Mouse (Mus musculus) embryonic facial prominence, embryonic 14.5 days (tissue): ENCODE data around the gene Lpgat1. TPM values are rescaled to one million over a fixed set of nuclear protein-coding genes. Genes with fewer than 3 reads are reported as not detected.

Experiments
- ATAC-seq: fragments of 200-750 bp; cut with Nextera tagmentation; 2 replicates; pipeline ENCODE4 v1.8.0; 2017; ENCODE audit warnings: low read depth, moderate number of reproducible peaks, moderate TSS enrichment
- DNase-seq: peaks from one replicate; pipeline ENCODE4 v3.0.0-alpha.2; 2015; ENCODE audit warnings: low spot score
- H3K27ac ChIP-seq: fragments of 300-500 bp; sonication (generic); replicated peaks from 2 replicates; pipeline ENCODE4 v1.5.1; 2014; ENCODE audit warnings: low read depth, mild to moderate bottlenecking, low read length, moderate library complexity
- H3K27me3 ChIP-seq: fragments of 300-500 bp; sonication (generic); replicated peaks from 2 replicates; pipeline ENCODE4 v1.6.1; 2014; ENCODE audit warnings: low read length; ENCODE audit not compliant: control insufficient read depth, insufficient read depth
- H3K36me3 ChIP-seq: fragments of 300-500 bp; sonication (generic); 2 replicates; pipeline ENCODE4 v1.6.1; 2014; ENCODE audit warnings: low read length, mixed read lengths; ENCODE audit not compliant: control insufficient read depth, insufficient read depth
- H3K4me1 ChIP-seq: fragments of 300-500 bp; sonication (generic); 2 replicates; pipeline ENCODE4 v1.6.1; 2014; ENCODE audit warnings: antibody characterized with exemption, low read length; ENCODE audit not compliant: control insufficient read depth, insufficient read depth
- H3K4me2 ChIP-seq: fragments of 300-500 bp; sonication (generic); 2 replicates; pipeline ENCODE4 v1.6.1; 2014; ENCODE audit warnings: low read depth, mild to moderate bottlenecking, low read length, moderate library complexity, mixed read lengths
- H3K4me3 ChIP-seq: fragments of 300-500 bp; sonication (generic); 2 replicates; pipeline ENCODE4 v1.5.1; 2014; ENCODE audit warnings: low read depth, mild to moderate bottlenecking, low read length
- H3K9ac ChIP-seq: fragments of 300-500 bp; sonication (generic); 2 replicates; pipeline ENCODE4 v1.6.1; 2014; ENCODE audit warnings: low read depth, mild to moderate bottlenecking, low read length, moderate library complexity, mixed read lengths
- H3K9me3 ChIP-seq: fragments of 300-500 bp; sonication (generic); 2 replicates; pipeline ENCODE4 v1.6.1; 2016; ENCODE audit warnings: low read length; ENCODE audit not compliant: control insufficient read depth
- WGBS: fragments of 180-500 bp; shearing (Covaris S2); extraction: QIAGEN DNeasy Blood & Tissue Kit; methylation state at CpG from one replicate; pipeline ENCODE4 v1.1.7; 2014; 5-methylcytosine and 5-hydroxymethylcytosine counted together
- polyA plus RNA-seq: library from polyadenylated mRNA; unstranded; fragments of >200 nt; fragmentation: Nextera tagmentation; extraction: Ambion mirVana; gene quantifications from 2 replicates; pipeline ENCODE4 v1.2.1, GENCODE M21; 2014

Lpgat1 gene
- polyA plus RNA-seq, 1 experiment from 2014 or later = 35.8 TPM

DNA sequence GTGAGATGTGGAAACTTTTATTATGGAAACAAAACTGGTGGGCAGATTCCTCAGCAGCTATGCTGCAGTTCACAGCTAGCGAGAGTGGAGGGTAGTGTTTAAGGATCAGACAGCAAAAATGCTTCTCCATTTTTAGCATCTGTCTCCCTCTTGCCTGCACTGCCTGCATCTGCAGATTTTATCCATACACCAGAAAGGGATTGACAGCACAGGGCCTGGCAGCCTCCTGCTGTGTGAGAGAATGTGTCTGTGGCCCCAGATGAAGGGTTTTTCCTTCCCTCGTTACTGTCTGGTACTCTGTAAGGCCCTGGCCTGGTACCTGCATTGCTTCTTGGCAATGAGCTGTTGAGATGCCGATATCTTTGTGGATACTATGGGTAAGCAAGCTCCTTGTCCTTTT is 2.8 kb downstream of the Lpgat1 start:
- Histone ChIP-seq H3K9me3 (no peaks in the 10 kb centered on the region), H3K4me3 (peak overlapping the region; percentile 9; the same call in 1 of the 2 replicates), H3K4me2 (peak overlapping the region; percentile 2), H3K27ac (no peak overlapping the region), H3K9ac (no peak overlapping the region), H3K4me1 (peaks cover 3% of the 10 kb centered on the region; the same call in 1 of the 2 replicates), H3K27me3 (no peaks in the 10 kb centered on the region), H3K36me3 (peaks cover 32% of the 10 kb centered on the region)
- ATAC-seq (no peak), DNase-seq (no peak)
- WGBS = 56% methylated on average over 3 of the region's 3 CpGs

DNA sequence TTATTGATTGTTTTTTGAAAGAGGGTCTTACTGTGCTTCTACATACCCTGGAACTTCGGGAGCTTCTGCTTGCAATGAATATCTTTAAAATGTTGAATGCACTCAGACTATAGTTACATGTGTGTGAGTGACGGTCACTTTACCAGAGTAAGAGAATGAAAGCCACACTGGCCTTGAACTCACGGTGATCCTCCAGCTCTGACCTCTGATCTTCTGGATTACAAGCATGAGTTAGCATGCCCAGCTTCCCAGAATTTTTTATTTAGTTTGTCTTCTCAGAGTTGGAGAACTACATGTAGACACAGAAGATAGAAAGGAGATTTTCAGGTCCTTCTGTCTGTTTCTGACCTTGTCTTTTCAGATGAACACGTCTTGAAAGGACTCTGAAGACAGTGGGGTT is 5.1 kb downstream of the Lpgat1 start:
- H3K4me2 ChIP-seq = no peak overlapping the region
- peaks cover 38% of the 10 kb centered on the region for H3K36me3 ChIP-seq
- H3K9me3 ChIP-seq = no peaks in the 10 kb centered on the region
- no peaks in the 10 kb centered on the region for H3K27me3 ChIP-seq
- H3K4me3 ChIP-seq = no peak overlapping the region
- ATAC-seq (no peak), DNase-seq (no peak)
- H3K4me1 ChIP-seq = peaks cover 3% of the 10 kb centered on the region; the same call in 1 of the 2 replicates
- no peak overlapping the region for H3K9ac ChIP-seq
- 82% methylated on average over 4 of the region's 4 CpGs for WGBS
- H3K27ac ChIP-seq = no peak overlapping the region

DNA sequence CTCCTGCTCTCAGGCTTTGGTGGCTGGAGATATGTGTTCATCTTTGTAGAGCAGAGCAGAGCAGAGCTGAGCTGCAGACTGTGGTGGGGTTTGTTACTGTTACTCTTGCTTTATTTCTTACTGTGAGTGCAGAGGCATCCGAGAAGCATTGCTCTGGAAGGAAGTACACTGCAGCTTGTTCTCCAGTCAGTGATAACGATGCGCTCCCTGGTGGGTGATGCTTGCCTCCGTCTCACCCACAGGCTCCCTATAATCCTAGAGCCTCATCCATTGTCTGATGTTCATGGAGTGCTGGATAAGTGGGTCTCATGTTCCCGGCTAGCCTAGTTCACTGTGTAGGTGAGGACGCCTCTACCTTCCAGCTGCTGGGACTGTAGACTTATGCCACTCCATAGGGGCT is 6.0 kb downstream of the Lpgat1 start:
- Histone ChIP-seq H3K4me2 (no peak overlapping the region), H3K4me3 (no peak overlapping the region), H3K4me1 (peaks cover 3% of the 10 kb centered on the region; the same call in 1 of the 2 replicates), H3K27ac (no peak overlapping the region), H3K9ac (no peak overlapping the region), H3K27me3 (no peaks in the 10 kb centered on the region), H3K9me3 (no peaks in the 10 kb centered on the region), H3K36me3 (peaks cover 47% of the 10 kb centered on the region)
- ATAC-seq (no peak), DNase-seq (no peak)
- WGBS = 75% methylated on average over 6 of the region's 6 CpGs

DNA sequence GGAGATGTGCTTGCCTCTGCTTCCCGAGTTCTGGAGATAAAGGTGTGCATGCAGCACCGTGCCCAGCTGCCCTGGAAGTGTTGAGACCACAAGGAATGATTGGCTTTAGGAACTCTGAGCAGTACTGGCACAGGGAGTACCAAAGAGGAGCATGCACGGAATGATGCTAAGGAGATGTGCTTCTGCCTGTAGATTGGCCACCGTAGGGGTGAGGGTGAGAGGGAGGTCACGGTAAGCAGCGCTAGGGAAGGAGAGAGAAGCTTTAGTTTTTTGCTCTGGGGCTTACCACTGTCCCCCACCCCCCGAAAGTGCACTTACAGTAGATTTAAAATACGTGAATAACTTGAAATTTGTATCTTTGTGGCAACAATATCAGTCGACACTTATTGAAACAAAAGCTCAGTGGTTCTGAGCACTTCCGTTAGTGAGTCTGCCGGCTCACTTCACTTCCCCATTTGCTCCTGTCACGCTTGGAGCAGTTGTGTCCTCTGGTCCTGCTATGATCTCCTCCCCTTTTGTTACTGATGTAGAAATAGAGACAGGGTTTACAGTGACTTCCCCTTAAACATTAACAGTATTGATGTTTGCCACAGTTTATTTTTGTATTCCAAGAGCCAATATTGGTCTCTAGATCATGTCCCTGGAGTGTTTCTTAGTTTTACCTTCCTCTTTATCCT is 6.9 kb downstream of the Lpgat1 start:
- ATAC-seq (no peak), DNase-seq (no peak)
- H3K4me3 ChIP-seq = no peak overlapping the region
- H3K9ac ChIP-seq = no peak overlapping the region
- H3K36me3 ChIP-seq = peaks cover 49% of the 10 kb centered on the region
- H3K27me3 ChIP-seq = no peaks in the 10 kb centered on the region
- WGBS = 75% methylated on average over 12 of the region's 12 CpGs
- no peak overlapping the region for H3K4me2 ChIP-seq
- no peak overlapping the region for H3K27ac ChIP-seq
- H3K4me1 ChIP-seq = no peaks in the 10 kb centered on the region; the same call in 1 of the 2 replicates
- H3K9me3 ChIP-seq = no peaks in the 10 kb centered on the region

DNA sequence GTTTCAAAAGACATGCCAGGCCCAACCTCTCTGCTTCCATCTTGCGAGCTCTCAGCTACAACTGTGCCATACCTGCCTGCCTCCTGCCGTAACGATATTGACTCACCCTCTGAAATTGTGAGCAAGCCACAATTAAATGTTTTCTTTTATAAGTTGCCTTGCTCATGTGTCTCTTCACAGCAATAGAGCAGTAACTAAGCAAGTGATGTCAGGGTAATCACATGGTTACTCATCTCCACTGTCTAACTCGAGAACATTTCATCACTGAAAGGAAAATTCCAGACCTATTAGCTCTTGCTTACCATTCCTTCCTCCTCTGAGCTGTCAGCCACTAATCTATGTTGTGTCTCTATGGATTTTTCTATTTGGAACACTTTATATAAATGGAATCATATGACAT is 15.0 kb downstream of the Lpgat1 start:
- Histone ChIP-seq H3K4me1 (no peaks in the 10 kb centered on the region), H3K27ac (no peak overlapping the region), H3K9ac (no peak overlapping the region), H3K36me3 (peaks cover 44% of the 10 kb centered on the region), H3K4me3 (no peak overlapping the region), H3K27me3 (no peaks in the 10 kb centered on the region), H3K9me3 (no peaks in the 10 kb centered on the region), H3K4me2 (no peak overlapping the region)
- DNase-seq (no peak), ATAC-seq (no peak)
- WGBS = 94% methylated on average over 4 of the region's 4 CpGs

DNA sequence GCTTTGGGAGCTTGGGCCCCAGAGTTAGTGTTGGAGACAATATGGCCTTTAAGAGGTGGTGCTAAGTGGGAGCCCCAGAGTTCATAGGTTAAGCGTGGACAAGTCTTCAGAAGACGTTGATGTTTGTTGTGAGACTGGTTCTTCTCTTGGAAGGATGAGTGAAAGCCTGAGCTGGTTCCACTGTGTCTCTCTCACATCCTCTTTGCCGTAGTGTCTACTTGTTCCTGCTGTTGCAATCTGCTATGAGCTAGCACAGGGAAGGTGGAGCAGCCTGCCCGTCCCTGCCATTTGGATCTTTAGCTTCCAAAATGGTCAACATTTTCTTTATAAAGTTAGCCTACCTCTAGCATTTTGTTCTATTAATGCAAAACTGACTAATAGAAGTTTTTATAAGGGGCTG is 16.2 kb downstream of the Lpgat1 start:
- Histone ChIP-seq H3K9me3 (no peaks in the 10 kb centered on the region), H3K27ac (no peak overlapping the region), H3K9ac (no peak overlapping the region), H3K4me1 (0 out of 2 replicates have a peak, but pooled peaks cover 3% of the 10 kb centered on the region), H3K27me3 (no peaks in the 10 kb centered on the region), H3K4me2 (no peak overlapping the region), H3K4me3 (no peak overlapping the region), H3K36me3 (peaks cover 32% of the 10 kb centered on the region)
- no peak for ATAC-seq
- 87% methylated on average over 4 of the region's 4 CpGs for WGBS
- no peak for DNase-seq

DNA sequence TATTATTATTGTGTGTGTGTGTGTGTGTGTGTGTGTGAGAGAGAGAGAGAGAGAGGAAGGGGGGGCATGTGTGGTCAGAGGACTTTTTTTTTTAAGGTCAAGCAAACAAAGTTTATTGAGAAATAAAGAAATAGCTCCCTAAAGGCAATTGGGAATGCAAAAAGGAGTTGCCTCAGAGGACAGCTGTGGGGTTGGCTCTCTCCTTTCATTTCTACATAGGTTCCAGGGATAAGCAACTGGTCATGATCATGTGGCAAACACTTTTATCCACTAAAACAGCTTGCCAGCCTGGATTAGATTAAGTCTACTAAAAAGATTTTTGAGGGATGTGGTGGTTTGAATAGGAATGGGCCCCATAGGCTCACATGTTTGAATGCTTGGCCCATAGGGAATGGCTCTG is 18.8 kb downstream of the Lpgat1 start:
- Histone ChIP-seq H3K9ac (no peak overlapping the region), H3K4me1 (0 out of 2 replicates have a peak, but pooled peaks cover 3% of the 10 kb centered on the region), H3K36me3 (peaks cover 24% of the 10 kb centered on the region), H3K4me2 (no peak overlapping the region), H3K27ac (no peak overlapping the region; the same call in 1 of the 2 replicates), H3K27me3 (no peaks in the 10 kb centered on the region), H3K9me3 (no peaks in the 10 kb centered on the region), H3K4me3 (no peak overlapping the region)
- DNase-seq (no peak), ATAC-seq (no peak)

DNA sequence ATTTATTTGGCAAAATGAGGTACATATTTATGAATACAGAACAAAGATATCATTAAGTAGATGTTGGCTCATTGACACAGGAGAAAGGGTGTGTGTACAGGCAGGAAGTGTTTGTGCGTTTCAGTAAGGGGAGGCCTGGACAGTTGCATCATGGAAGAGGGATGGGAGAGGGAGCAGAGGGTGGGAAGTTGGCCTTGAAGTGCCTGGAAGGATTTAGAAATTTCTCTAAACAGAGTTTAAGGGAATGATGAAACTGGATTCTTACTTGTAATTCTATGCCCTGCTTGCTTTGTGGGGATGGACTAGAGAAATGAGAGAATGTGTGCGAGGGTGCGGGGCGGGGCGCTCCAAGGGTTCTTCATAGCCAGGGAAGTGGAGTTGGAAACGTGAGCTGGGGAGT is 20.2 kb downstream of the Lpgat1 start:
- Histone ChIP-seq H3K27me3 (no peaks in the 10 kb centered on the region), H3K4me1 (0 out of 2 replicates have a peak, but pooled peaks cover 3% of the 10 kb centered on the region), H3K27ac (no peak overlapping the region), H3K4me2 (no peak overlapping the region), H3K9ac (no peak overlapping the region), H3K36me3 (peaks cover 16% of the 10 kb centered on the region), H3K9me3 (no peaks in the 10 kb centered on the region), H3K4me3 (no peak overlapping the region)
- 75% methylated on average over 6 of the region's 6 CpGs for WGBS
- DNase-seq (no peak), ATAC-seq (peak; percentile 62; the same call in 1 of the 2 replicates)

DNA sequence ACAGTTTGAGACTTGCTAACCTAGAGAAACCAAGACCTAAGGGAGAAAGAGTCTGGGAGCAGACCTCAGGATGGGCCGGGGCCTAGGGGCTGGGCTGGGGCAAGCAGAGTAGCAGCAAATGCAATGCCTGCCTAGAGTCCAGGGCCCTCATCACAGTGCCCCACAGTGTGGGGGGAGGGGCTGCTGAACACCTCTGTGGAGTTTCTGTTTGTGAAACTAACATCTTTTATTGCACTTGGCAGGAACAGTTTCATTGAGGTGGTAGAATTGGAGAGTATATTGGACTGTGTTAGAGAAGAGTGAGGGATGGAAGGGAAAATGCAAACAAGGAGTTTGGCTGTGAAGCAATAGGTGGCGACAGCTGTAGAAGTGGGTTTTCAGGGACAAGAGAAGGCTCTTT is 21.1 kb downstream of the Lpgat1 start:
- Histone ChIP-seq H3K4me1 (0 out of 2 replicates have a peak, but pooled peaks cover 3% of the 10 kb centered on the region), H3K9me3 (no peaks in the 10 kb centered on the region), H3K27ac (no peak overlapping the region), H3K27me3 (no peaks in the 10 kb centered on the region), H3K9ac (no peak overlapping the region), H3K4me3 (no peak overlapping the region), H3K4me2 (no peak overlapping the region), H3K36me3 (peaks cover 8% of the 10 kb centered on the region)
- ATAC-seq = no peak
- 91% methylated on average over 2 of the region's 2 CpGs for WGBS
- DNase-seq = no peak
